Mouse (Mus musculus) E14TG2a.4 (cell line): Measurements from ENCODE around the gene Rps8.

Experiments used
- CTCF ChIP-seq: conservative IDR thresholded peaks from 2 replicates; pipeline ENCODE4 v1.5.1; 2014; ENCODE audit warnings: low read length
- NANOG ChIP-seq: IDR thresholded peaks from 2 replicates; pipeline ENCODE4 v1.6.1; 2014; ENCODE audit warnings: borderline replicate concordance, low read length, mixed read lengths
- POU5F1 ChIP-seq: IDR thresholded peaks from 2 replicates; pipeline ENCODE4 v1.6.1; 2014; ENCODE audit warnings: low read length, borderline replicate concordance

DNA sequence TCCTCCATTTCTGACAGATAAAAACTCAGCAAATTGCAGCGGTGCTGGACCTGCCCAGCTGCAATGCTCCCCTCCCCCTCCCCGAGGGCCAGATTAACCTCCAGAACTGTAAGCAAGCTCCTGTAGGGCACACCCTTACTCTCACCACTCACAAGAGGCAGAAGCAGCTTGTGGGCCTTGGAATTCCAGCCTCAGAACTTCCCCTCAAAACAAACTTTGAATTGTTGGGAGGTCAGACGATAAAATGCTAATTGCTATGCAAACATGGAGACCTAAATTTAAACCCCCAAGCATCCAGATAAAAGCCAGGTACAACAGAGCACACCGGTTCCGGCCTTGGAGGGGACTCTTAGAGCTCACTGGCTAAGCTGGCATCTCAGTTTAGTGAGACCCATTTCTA lies 3.3 kb downstream of the Rps8 start:
- TF ChIP-seq CTCF (no peak), NANOG (no peak), POU5F1 (no peak)
